Mouse (Mus musculus): ENCODE measurements at regions not wholly inside any gene's neighbourhood (a gene's known extent, or its start where the extent isn't known, plus 50 kb on each side); places are given as distances from the start of the nearest gene placed in this dataset.

- Histone ChIP-seq H3K27me3 (ENCODE audit: insufficient read depth, low read length) (no peaks in the 10 kb centered on the region), H3K9me3 (replicated peaks; ENCODE audit: low read length) (no peaks in the 10 kb centered on the region)
- 23% methylated on average over 4 of the region's 4 CpGs for WGBS
These were observed 402.8 kb downstream of the Rprm start for GRCm38 (mm10) chr2:53682599-53682998.

GRCm38 (mm10) chr2:53687281-53687680, 398.1 kb downstream of the Rprm start:
- Histone ChIP-seq H3K9ac (ENCODE audit: low read depth, low read length) (no peak overlapping the region), H3K9me3 (replicated peaks; ENCODE audit: low read length) (no peaks in the 10 kb centered on the region), H3K4me3 (replicated peaks; ENCODE audit: low read depth, low read length) (no peak overlapping the region), H3K4me1 (replicated peaks; ENCODE audit: insufficient read depth, low read length) (no peaks in the 10 kb centered on the region), H3K27ac (no peak overlapping the region), H3K4me2 (ENCODE audit: low read length) (no peak overlapping the region), H3K36me3 (ENCODE audit: insufficient read depth, low read length) (no peaks in the 10 kb centered on the region), H3K27me3 (ENCODE audit: insufficient read depth, low read length) (no peaks in the 10 kb centered on the region)
- no peak for TF ChIP-seq CTCF (IDR thresholded peaks at IDR 0.05; ENCODE audit: low read depth)
- ATAC-seq (replicated peaks; ENCODE audit: low FRiP score, low read depth) (no peak), DNase-seq (ENCODE audit: low spot score) (no peak)
- 61% methylated on average over 7 of the region's 7 CpGs for WGBS

More at GRCm38 (mm10) chr2:53682599-53682998, 402.8 kb downstream of the Rprm start:
- H3K27ac ChIP-seq: no peak overlapping the region
- ATAC-seq (replicated peaks; ENCODE audit: low FRiP score, low read depth) (no peak), DNase-seq (ENCODE audit: low spot score) (no peak)
- H3K36me3 ChIP-seq (ENCODE audit: insufficient read depth, low read length): no peaks in the 10 kb centered on the region
- no peaks in the 10 kb centered on the region for H3K4me1 ChIP-seq (replicated peaks; ENCODE audit: insufficient read depth, low read length)
- no peak overlapping the region for H3K4me3 ChIP-seq (replicated peaks; ENCODE audit: low read depth, low read length)
- H3K9ac ChIP-seq (ENCODE audit: low read depth, low read length): no peak overlapping the region
- no peak for TF ChIP-seq CTCF (IDR thresholded peaks at IDR 0.05; ENCODE audit: low read depth)
- H3K4me2 ChIP-seq (ENCODE audit: low read length): no peak overlapping the region

GRCm38 (mm10) chr2:53689223-53689880, 396.0 kb downstream of the Rprm start:
- H3K9me3 ChIP-seq (replicated peaks; ENCODE audit: low read length): no peaks in the 10 kb centered on the region
- H3K27me3 ChIP-seq (ENCODE audit: insufficient read depth, low read length): no peaks in the 10 kb centered on the region
- WGBS: 43% methylated on average over 3 of the region's 3 CpGs
- H3K4me3 ChIP-seq (replicated peaks; ENCODE audit: low read depth, low read length): no peak overlapping the region
- H3K36me3 ChIP-seq (ENCODE audit: insufficient read depth, low read length): no peaks in the 10 kb centered on the region
- no peak overlapping the region for H3K27ac ChIP-seq
- H3K9ac ChIP-seq (ENCODE audit: low read depth, low read length): no peak overlapping the region
- no peaks in the 10 kb centered on the region for H3K4me1 ChIP-seq (replicated peaks; ENCODE audit: insufficient read depth, low read length)
- TF ChIP-seq CTCF (IDR thresholded peaks at IDR 0.05; ENCODE audit: low read depth): no peak; the same call in 1 of the 2 replicates
- ATAC-seq (replicated peaks; ENCODE audit: low FRiP score, low read depth) (no peak), DNase-seq (ENCODE audit: low spot score) (peak; percentile 36)
- no peak overlapping the region for H3K4me2 ChIP-seq (ENCODE audit: low read length)

GRCm38 (mm10) chr2:53691580-53692118, 393.7 kb downstream of the Rprm start:
- Histone ChIP-seq H3K9me3 (replicated peaks; ENCODE audit: low read length) (no peaks in the 10 kb centered on the region), H3K4me3 (replicated peaks; ENCODE audit: low read depth, low read length) (no peak overlapping the region), H3K4me1 (replicated peaks; ENCODE audit: insufficient read depth, low read length) (no peaks in the 10 kb centered on the region), H3K4me2 (ENCODE audit: low read length) (no peak overlapping the region), H3K27ac (no peak overlapping the region), H3K27me3 (ENCODE audit: insufficient read depth, low read length) (no peaks in the 10 kb centered on the region), H3K9ac (ENCODE audit: low read depth, low read length) (no peak overlapping the region), H3K36me3 (ENCODE audit: insufficient read depth, low read length) (no peaks in the 10 kb centered on the region)
- 37% methylated on average over 5 of the region's 5 CpGs for WGBS
- DNase-seq (ENCODE audit: low spot score) (peak; percentile 55), ATAC-seq (replicated peaks; ENCODE audit: low FRiP score, low read depth) (peak; percentile 77)
- no peak for TF ChIP-seq CTCF (IDR thresholded peaks at IDR 0.05; ENCODE audit: low read depth)

GRCm38 (mm10) chr2:53711213-53711612, 374.1 kb downstream of the Rprm start:
- no peaks in the 10 kb centered on the region for H3K4me1 ChIP-seq (replicated peaks; ENCODE audit: insufficient read depth, low read length)
- no peaks in the 10 kb centered on the region for H3K27me3 ChIP-seq (ENCODE audit: insufficient read depth, low read length)
- no peaks in the 10 kb centered on the region for H3K9me3 ChIP-seq (replicated peaks; ENCODE audit: low read length)
- H3K27ac ChIP-seq: no peak overlapping the region
- DNase-seq (ENCODE audit: low spot score) (no peak), ATAC-seq (replicated peaks; ENCODE audit: low FRiP score, low read depth) (no peak)
- 64% methylated on average over 3 of the region's 3 CpGs for WGBS
- no peak overlapping the region for H3K4me3 ChIP-seq (replicated peaks; ENCODE audit: low read depth, low read length)
- H3K36me3 ChIP-seq (ENCODE audit: insufficient read depth, low read length): no peaks in the 10 kb centered on the region
- H3K4me2 ChIP-seq (ENCODE audit: low read length): no peak overlapping the region
- H3K9ac ChIP-seq (ENCODE audit: low read depth, low read length): no peak overlapping the region
- no peak for TF ChIP-seq CTCF (IDR thresholded peaks at IDR 0.05; ENCODE audit: low read depth)

- Histone ChIP-seq H3K9me3 (replicated peaks; ENCODE audit: low read length) (no peaks in the 10 kb centered on the region), H3K4me2 (ENCODE audit: low read length) (no peak overlapping the region), H3K27me3 (ENCODE audit: insufficient read depth, low read length) (no peaks in the 10 kb centered on the region), H3K27ac (no peak overlapping the region), H3K4me3 (replicated peaks; ENCODE audit: low read depth, low read length) (no peak overlapping the region), H3K9ac (ENCODE audit: low read depth, low read length) (no peak overlapping the region), H3K4me1 (replicated peaks; ENCODE audit: insufficient read depth, low read length) (no peaks in the 10 kb centered on the region), H3K36me3 (ENCODE audit: insufficient read depth, low read length) (no peaks in the 10 kb centered on the region)
- no peak for DNase-seq (ENCODE audit: low spot score)
- ATAC-seq (replicated peaks; ENCODE audit: low FRiP score, low read depth): no peak
- WGBS: 87% methylated on average over 7 of the region's 7 CpGs
- no peak for TF ChIP-seq CTCF (IDR thresholded peaks at IDR 0.05; ENCODE audit: low read depth)
These were observed 372.2 kb downstream of the Rprm start for GRCm38 (mm10) chr2:53713106-53713640.
